Mouse (Mus musculus) limb, embryonic 11.5 days (tissue): ENCODE measurements around the gene Wrb. TPM values are rescaled to one million over a fixed set of nuclear protein-coding genes. Genes with fewer than 3 reads are reported as not detected.

Source experiments
- ATAC-seq: fragments of 200-750 bp; cut with Nextera tagmentation; 2 replicates; pipeline ENCODE4 v1.8.0; 2017; ENCODE audit warnings: low read depth; ENCODE audit not compliant: insufficient number of reproducible peaks, low FRiP score, low TSS enrichment
- DNase-seq: peaks from one replicate; pipeline ENCODE4 v3.0.0-alpha.2; 2015; ENCODE audit warnings: low spot score
- H3K27ac ChIP-seq: fragments of 300-500 bp; sonication (generic); replicated peaks from 2 replicates; pipeline ENCODE4 v1.5.1; 2014; ENCODE audit warnings: low read depth, mild to moderate bottlenecking, low read length
- H3K27me3 ChIP-seq: fragments of 300-500 bp; sonication (generic); 2 replicates; pipeline ENCODE4 v1.6.1; 2014; ENCODE audit warnings: mild to moderate bottlenecking, low read length, mixed read lengths; ENCODE audit not compliant: control insufficient read depth, insufficient read depth
- H3K36me3 ChIP-seq: fragments of 300-500 bp; sonication (generic); 2 replicates; pipeline ENCODE4 v1.6.1; 2014; ENCODE audit warnings: mild to moderate bottlenecking, low read length, moderate library complexity, mixed read lengths; ENCODE audit not compliant: control insufficient read depth, insufficient read depth
- H3K4me1 ChIP-seq: fragments of 300-500 bp; sonication (generic); 2 replicates; pipeline ENCODE4 v1.6.1; 2014; ENCODE audit warnings: low read length, mixed read lengths; ENCODE audit not compliant: control insufficient read depth, insufficient read depth
- H3K4me2 ChIP-seq: fragments of 300-500 bp; sonication (generic); 2 replicates; pipeline ENCODE4 v1.6.1; 2014; ENCODE audit warnings: low read depth, mild to moderate bottlenecking, moderate library complexity; ENCODE audit not compliant: severe bottlenecking
- H3K4me3 ChIP-seq: fragments of 300-500 bp; sonication (generic); 2 replicates; pipeline ENCODE4 v1.5.1; 2014; ENCODE audit warnings: low read depth, low read length
- H3K9ac ChIP-seq: fragments of 300-500 bp; sonication (generic); 2 replicates; pipeline ENCODE4 v1.6.1; 2014; ENCODE audit warnings: mild to moderate bottlenecking, low read length
- H3K9me3 ChIP-seq: fragments of 300-500 bp; sonication (generic); 2 replicates; pipeline ENCODE4 v1.6.1; 2016; ENCODE audit warnings: low read length; ENCODE audit not compliant: control insufficient read depth
- WGBS: fragments of 180-500 bp; shearing (Covaris S2); extraction: QIAGEN DNeasy Blood & Tissue Kit; methylation state at CpG from one replicate; pipeline ENCODE4 v1.1.7; 2014; 5-methylcytosine and 5-hydroxymethylcytosine counted together
- polyA plus RNA-seq: library from polyadenylated mRNA; unstranded; fragments of >200 nt; fragmentation: Nextera tagmentation; extraction: Ambion mirVana; gene quantifications from 2 replicates; pipeline ENCODE4 v1.2.1, GENCODE M21; 2014

Wrb gene
- polyA plus RNA-seq, 1 experiment from 2014 or later = 75.7 TPM

DNA sequence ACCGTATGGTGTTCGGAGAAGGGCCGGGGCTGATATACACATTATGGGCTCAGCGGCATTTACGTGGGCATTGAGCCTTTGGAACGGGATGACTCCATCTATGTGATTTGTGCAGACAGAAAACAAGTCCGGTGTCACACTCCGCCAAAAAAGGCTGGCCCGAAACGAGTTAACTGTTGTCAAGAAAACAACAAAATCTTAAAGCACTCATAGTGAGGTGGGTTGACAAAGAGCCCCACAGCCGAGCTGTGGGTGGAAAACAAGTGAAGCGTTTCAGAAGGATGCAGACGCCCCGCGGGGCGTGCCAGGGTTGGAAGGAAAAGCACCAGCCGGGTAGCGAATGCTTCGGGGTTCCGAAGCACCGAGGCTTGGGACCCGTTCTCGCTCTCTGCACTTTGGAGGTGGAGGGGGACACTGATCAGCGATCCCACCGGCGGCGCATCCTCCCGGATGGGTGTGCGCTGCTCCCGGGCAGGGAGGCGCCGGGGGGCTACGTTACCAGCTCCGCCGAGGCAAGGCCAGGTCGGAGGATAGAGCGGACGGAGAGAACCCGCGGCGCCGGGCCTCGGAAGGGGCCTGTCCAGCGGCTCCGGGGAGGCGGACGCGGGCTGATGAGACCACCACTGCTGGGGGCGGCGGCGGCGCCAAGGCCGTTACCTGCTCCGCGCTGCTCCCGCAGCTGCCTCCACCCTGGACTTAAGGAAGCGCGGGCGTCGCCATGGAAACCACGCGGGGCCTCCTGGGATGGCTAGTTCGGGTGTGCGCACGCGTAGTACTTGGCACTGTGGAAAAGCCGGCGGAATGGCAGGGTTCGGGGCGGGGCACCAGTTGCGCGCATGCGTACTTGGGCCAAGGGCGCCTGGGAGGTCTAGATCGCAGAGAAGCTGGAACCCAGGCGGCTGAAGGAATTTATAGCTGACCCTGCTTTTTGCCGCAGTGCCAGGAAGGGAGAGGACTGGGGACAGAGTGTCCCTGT is 46.6 kb downstream of the Wrb start, which contains the start of gene Lca5l:
Gene Lca5l, minus strand, starts transcription at position 741 of the 976 bp plus-strand sequence.
- ATAC-seq = peak; percentile 95

DNA sequence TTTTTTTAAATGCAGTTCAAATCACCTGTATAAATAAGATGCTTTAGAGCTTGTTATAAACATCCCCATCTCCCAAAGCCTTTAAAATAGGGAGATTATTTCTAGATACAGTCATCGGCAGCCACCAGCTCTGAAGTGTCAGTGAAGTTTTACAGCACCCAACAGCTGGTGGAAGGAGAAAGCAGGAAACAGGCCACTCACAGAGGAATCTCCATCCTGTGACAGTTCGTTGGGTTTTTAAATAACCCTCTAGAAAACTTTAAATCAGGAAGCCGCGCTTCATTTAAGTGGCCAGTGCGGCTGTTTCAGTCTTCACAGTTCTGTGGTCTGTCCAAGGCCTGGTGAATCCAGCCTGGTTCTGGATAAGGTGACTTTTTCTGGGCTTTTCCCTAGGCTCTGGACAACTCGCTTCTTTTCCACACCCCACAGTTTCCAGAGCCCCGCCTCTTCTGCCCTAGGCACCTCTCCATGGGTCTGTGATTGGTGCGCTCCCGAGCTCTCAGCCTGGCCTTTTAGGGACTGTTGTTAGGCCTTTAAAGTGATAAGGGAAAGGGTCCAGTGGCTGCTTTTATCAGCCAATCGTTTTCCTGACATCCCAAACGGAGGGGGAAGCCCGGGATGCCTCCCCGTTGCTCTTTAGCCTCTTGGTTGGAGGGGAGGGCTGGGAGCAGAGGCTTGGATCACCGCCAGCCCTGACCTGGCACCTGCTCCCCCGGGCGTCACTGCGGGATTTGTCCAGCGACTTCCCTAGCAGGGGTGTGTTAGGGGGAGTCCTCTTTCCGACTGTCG is 54.9 kb downstream of the Wrb start, which contains the start of gene Sh3bgr:
Gene Sh3bgr, plus strand, starts transcription at position 538 of the 789 bp plus-strand sequence.
- Histone ChIP-seq H3K9me3 (no peaks in the 10 kb centered on the region), H3K4me1 (peaks cover 18% of the 10 kb centered on the region), H3K4me3 (peak within 1 kb of the TSS; percentile 20; the same call in 1 of the 2 replicates), H3K36me3 (no peaks in the 10 kb centered on the region), H3K9ac (peak within 1 kb of the TSS; percentile 13; the same call in 1 of the 2 replicates), H3K27ac (no peak within 1 kb of the TSS), H3K4me2 (peak within 1 kb of the TSS; percentile 56), H3K27me3 (no peaks in the 10 kb centered on the region)
- ATAC-seq (no peak), DNase-seq (peak; percentile 67)
- WGBS = 3% methylated on average over 20 of the region's 20 CpGs

More for the DNA sequence above, 46.6 kb downstream of the Wrb start, which contains the start of gene Lca5l:
- peak within 1 kb of the TSS; percentile 52 for H3K27ac ChIP-seq
- peak within 1 kb of the TSS; percentile 75 for H3K9ac ChIP-seq
- no peaks in the 10 kb centered on the region for H3K27me3 ChIP-seq
- H3K36me3 ChIP-seq = no peaks in the 10 kb centered on the region
- WGBS = 1% methylated on average over 77 of the region's 77 CpGs
- peak within 1 kb of the TSS; percentile 55 for H3K4me2 ChIP-seq
- H3K9me3 ChIP-seq = no peaks in the 10 kb centered on the region
- peak; percentile 100 for DNase-seq
- no peaks in the 10 kb centered on the region for H3K4me1 ChIP-seq
- peak within 1 kb of the TSS; percentile 84 for H3K4me3 ChIP-seq

DNA sequence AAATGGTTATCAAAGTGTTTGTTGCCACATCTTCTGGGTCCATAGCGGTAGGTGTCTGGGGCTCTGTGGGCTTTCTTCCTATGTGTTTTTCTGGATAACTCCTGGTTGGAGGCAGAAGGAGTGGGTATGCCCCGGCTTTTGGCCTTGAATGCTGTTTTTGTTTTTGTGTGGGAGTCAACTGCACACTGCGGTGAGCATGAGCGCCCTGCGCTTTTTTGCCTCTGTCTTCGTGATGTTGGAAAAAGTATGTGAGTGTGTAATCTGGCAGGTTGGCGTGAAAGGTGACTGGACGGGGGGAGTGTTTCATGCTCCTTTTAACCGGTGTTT is 55.5 kb downstream of the Wrb start:
- no peak for ATAC-seq
- H3K9me3 ChIP-seq = no peaks in the 10 kb centered on the region
- H3K36me3 ChIP-seq = no peaks in the 10 kb centered on the region
- H3K27ac ChIP-seq = no peak overlapping the region
- peaks cover 18% of the 10 kb centered on the region for H3K4me1 ChIP-seq
- H3K4me2 ChIP-seq = peak overlapping the region; percentile 56
- H3K27me3 ChIP-seq = no peaks in the 10 kb centered on the region
- 0 out of 2 replicates have a peak overlapping the region, but pooled peaks have one; percentile 20 for H3K4me3 ChIP-seq
- DNase-seq = no peak
- no peak overlapping the region for H3K9ac ChIP-seq
- WGBS = 48% methylated on average over 9 of the region's 9 CpGs

DNA sequence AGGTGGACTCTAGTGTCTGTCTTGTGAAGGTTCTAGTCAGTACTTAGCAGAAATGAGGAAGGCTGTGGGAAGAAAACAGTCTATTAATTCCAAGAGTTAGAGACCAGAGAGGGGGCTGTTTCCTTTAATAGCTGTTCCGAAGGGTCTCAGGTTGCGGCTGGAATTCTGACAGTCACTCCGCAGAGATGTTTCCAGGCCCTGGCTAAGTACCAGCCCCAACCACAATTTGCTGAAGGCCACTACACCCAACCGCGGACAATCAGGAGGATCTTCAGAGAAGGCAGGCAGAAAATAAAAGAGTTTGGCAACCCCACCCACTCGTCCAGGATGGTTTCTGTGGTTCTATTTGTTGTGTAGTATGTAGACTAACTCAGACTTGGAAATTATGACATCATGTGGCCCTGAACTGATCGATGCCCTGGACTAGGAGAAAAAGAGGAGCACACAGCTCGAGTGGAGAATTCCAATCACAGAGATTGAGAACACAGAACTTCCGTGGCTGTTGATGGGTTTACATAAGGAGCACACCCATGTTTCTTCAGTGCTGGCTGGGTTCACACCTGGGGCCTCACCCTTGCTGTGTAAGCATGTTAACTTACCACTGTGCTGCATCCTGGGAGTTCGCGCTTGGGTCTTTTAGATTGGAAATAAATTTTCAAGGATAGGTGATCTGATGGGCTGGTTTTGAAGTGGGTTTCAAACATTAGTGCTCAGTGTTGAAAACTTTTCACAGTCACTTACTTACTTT is 56.5 kb downstream of the Wrb start:
- H3K4me1 ChIP-seq = peaks cover 18% of the 10 kb centered on the region
- ATAC-seq = no peak
- H3K4me3 ChIP-seq = no peak overlapping the region
- no peak overlapping the region for H3K9ac ChIP-seq
- H3K27me3 ChIP-seq = no peaks in the 10 kb centered on the region
- no peak for DNase-seq
- no peaks in the 10 kb centered on the region for H3K9me3 ChIP-seq
- H3K36me3 ChIP-seq = no peaks in the 10 kb centered on the region
- WGBS = 60% methylated on average over 11 of the region's 11 CpGs
- H3K4me2 ChIP-seq = no peak overlapping the region
- H3K27ac ChIP-seq = no peak overlapping the region

Other genes with a start within 250 kb of the Wrb start
- 125 and 137 TPM in 2 replicates for gene Psmg1, start 154.4 kb upstream of the Wrb start, polyA plus RNA-seq
- gene Brwd1, start 62.9 kb upstream of the Wrb start, polyA plus RNA-seq = 153 and 157 TPM in 2 replicates
- 1,125 and 1,150 TPM in 2 replicates for gene Hmgn1, start 17.7 kb upstream of the Wrb start, polyA plus RNA-seq
- gene Lca5l, start 46.9 kb downstream of the Wrb start, polyA plus RNA-seq = 1.1 and 1.3 TPM in 2 replicates
- 1.5 and 1.9 TPM in 2 replicates for gene Sh3bgr, start 55.0 kb downstream of the Wrb start, polyA plus RNA-seq
- gene B3galt5, start 90.4 kb downstream of the Wrb start, polyA plus RNA-seq = 0.20 and 0.40 TPM in 2 replicates